Mouse (Mus musculus): ENCODE measurements around the gene Vmn2r87.
"Not testable (repeated sequence)": the region's sequence is repeated elsewhere in the genome, so short reads cannot be mapped to it uniquely, and the experiment has no call there.

The Vmn2r87 gene

GRCm38 (mm10) chr10:130497296-130497695, at the start of gene Vmn2r87:
Vmn2r87 (minus strand) TSS chr10:130497396.
- DNase-seq (ENCODE audit: low spot score in 2 of 2), result no peak

- not testable (repeated sequence) for DNase-seq (ENCODE audit: low spot score in 2 of 2)
Measured at GRCm38 (mm10) chr10:130544331-130544730, 47.1 kb upstream of the Vmn2r87 start.

DNA sequence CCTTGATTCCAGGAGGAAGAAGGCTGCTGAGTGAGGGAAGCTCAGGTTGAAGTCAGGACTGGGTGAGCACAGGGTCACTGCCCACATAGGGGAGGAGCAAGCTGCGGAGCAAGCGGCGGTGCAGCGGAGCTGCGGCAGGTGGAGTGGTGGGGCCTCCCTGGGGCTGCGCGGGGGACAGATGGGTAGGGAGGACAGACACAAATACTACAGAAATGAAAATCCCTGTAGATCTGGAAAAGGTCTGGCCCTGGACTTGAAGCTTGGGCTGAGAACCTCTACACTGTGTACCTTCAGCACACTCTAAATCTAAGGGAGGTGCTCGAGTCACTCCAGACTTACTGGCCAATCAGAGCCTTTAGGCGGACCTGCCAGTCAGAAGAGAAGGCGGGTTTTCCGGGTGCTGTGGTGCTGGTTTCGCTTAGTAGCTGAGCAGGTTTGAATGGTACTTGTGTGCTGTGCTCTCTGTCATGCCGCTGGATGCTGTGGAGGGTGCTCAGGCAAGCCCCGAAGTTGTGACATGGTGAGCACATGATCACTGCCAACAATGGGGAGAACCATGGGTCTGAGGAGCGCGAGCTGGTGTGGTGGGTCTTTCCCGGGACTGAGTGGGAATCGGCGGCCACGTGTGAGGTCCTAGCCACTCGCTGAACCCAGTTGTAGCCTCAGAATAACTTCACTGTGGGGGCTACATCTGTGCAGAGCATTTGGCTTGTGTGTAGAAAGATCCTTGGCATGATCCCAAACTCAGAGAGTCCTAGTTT, 44.9 kb upstream of the Vmn2r87 start:
- DNase-seq (ENCODE audit: low spot score in 2 of 2), result peak; percentile 68 to 81

DNA sequence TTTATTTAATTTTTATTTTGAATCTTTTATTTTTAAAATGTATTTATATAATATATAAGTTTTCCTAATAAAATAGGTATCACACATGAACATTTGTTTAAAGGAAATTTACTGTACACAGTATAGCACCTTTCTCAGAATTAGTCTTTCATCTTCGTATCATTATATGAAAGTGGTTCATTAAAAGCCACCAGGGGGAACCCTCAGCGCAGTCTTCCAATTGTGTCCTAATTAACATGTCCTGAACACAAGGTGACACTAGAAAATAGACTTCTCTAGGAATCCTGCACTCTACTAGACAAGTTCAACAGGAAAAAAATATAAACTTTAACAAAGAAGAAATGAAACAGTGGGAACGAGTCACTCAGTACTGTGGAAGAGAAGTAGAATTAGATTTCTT, 38.9 kb upstream of the Vmn2r87 start:
- DNase-seq (ENCODE audit: low spot score in 2 of 2), result peak in 1 of 2 experiments; percentile 18

DNA sequence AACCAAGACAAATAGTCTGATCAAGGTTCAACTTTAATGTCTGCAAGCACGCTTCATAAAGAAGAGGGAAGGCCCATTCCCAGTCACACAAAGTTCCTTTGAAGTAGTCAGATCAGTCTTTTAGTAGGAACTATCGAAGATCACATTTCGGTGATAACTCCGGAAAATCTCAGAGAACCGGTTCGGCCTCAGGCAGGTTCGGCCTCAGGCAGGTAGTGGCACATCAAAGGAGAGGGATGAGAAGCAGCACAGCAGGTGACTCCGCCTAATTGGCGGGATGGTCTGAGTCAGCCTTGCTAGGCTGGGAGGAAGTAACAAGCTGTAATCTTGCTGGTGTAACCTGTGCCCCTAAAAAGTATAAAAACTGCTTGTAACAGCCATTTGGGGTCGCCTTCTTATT, 30.7 kb upstream of the Vmn2r87 start:
- DNase-seq (ENCODE audit: low spot score in 2 of 2), result no peak

DNA sequence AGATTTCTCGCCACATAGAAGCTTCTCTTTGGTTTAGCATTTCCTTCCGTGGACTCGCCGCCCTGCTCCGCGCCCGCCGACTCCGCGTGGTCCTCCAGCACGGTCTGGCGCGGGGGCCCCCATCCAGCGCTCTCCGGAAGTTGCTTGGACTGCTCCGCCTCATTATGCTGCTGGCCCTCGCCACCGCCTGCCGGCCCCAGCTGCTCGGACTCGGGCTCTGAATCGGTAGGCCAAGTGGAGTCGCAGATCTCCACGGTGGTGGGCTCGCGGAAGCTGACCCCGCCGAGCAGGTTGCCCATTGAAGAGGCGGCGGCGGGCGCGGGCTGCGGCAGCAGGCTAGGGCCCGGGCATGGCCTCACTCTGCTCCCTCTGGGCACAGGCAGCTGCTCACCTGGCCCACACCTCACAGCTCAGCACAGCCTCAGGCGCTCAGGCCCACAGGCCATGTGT, 26.9 kb downstream of the Vmn2r87 start:
- peak in 1 of 2 experiments; percentile 61 for DNase-seq (ENCODE audit: low spot score in 2 of 2)

DNA sequence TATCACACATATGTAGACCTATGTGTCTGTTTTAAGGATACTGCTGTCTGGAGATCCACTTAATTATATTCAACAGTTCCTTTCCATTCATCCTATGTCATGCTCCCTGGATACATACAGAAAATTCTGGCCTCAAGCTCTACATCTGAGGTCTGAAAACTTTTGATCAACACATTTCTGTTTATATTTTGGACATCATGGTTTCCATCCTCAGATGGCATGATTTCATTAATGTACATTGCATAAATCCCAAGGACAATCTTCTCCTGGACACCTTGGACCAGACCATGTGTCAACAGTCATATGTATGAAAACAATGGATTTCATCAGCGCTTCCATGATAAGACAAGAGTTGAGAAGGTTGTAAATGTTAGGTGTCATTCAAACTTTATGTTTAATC, 41.2 kb downstream of the Vmn2r87 start, which contains the start of gene Vmn2r86:
Gene Vmn2r86, minus strand, starts transcription at position 101 of the 400 bp plus-strand sequence.
- not testable (repeated sequence) for DNase-seq (ENCODE audit: low spot score in 2 of 2)

GRCm38 (mm10) chr10:130444776-130445175, 52.4 kb downstream of the Vmn2r87 start:
- DNase-seq (ENCODE audit: low spot score in 2 of 2), result peak in 1 of 2 experiments; percentile 57

GRCm38 (mm10) chr10:130434185-130434898, 62.9 kb downstream of the Vmn2r87 start:
- DNase-seq (ENCODE audit: low spot score in 2 of 2), result not testable (repeated sequence)

DNA sequence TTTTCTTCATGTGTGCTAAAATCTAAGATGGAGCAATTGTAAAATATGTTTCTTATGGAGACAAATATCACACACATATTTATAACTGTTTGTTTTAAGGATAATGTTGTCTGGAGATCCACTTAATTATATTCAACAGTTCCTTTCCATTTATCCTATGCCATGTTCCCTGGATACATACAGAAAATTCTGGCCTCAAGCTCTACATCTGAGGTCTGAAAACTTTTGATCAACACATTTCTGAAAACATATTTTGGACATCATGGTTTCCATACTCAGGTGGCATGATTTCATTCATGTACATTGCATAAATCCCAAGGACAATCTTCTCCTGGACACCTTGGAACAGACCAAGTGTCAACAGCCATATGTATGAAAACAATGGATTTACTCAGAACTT, 67.6 kb downstream of the Vmn2r87 start, which contains the start of gene Vmn2r85:
Gene Vmn2r85, minus strand, starts transcription at position 101 of the 400 bp plus-strand sequence.
- not testable (repeated sequence) for DNase-seq (ENCODE audit: low spot score in 2 of 2)

DNA sequence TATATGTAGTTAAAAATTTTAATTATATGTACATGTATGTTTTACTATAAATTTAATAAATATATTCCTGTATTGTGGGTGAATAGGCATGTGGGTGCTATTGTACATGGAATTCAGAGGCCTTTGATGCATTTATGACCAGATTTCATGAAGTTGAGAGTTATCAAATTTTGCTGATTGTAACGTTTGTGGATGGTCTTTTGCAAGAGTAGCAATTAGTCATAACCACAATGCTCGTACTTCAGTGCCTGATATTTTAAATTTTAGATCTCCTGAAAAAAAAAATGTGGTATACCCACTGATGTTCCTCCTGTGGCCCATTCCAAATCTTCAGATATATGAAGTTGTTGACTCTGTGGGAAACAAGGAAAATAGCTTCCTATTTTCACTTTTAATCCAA, 74.8 kb downstream of the Vmn2r87 start:
- not testable (repeated sequence) for DNase-seq (ENCODE audit: low spot score in 2 of 2)
